Mouse (Mus musculus): ENCODE results near the gene Mms19.
"Not testable (repeated sequence)": the region's sequence is repeated elsewhere in the genome, so short reads cannot be mapped to it uniquely, and the experiment has no call there.

Gene Mms19

DNA sequence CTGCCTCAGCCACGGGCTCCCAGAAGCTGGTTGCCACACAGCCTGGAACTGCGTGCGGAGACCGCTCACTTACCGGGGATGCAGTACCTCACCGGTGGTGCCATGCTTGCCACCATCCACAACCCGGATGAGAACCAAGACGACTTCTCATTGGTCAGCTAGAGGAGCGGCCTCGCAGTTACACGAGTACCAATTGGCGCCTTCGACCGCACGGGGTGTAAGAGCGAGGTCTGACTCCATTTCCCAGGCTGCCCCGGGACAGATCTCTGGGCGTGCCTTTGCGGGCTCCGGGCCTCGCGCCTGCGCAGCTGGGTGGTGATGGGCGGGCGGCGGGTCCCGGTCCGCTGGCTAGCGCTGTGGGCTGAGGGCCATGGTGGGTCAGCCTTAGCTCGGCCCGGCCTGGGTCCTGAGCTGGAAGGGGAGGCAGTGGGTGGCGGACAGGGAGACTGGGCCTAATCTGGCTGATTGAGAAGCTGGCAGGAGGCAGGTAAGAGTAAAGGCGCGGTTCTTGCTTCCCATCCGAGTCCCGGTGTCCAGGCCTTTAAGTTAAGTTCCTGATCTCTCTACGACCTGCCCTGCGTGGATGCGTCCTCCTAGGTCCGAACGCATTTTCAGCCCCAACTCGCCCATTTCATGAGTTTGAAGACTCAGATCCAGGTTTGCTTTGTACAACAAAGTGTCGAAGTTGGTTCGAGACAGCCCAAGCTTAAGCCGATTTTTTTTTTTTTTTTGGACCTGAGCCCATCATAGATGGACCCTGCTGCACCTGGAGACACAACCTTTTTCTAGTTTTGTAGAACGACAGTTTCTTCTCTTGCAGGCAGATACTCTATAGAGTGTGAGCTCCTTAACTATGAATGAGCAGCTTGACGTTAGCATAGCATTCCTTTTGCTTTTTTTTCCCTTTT is 47.5 kb downstream of the Mms19 start, which contains the start of the genes Exosc1 and Zdhhc16:
Gene Exosc1, minus strand, starts transcription at position 245 of the 908 bp plus-strand sequence.
Gene Zdhhc16, plus strand, starts transcription at position 302 of the 908 bp plus-strand sequence.
- peak; percentile 98 for DNase-seq (ENCODE audit: low spot score)

DNA sequence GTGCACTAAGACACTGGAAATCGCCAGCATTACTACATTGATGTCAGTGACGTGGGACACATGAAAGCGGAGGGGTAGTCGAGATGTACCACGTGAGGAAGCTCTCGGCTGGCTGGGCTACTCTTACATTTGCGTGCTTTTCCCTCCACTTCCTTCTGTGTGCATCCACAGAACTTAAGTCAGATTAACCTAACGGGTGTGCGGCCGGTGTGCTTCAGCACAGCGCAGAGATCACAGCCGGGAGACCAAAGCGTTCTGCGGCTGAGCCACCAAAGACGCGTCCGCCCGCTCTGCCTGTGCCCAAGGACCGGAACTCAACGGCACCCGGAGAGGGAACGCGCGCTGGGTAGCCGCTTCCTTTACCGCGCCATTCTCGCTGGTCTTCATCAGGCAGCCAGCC is 48.3 kb downstream of the Mms19 start:
- no peak for DNase-seq (ENCODE audit: low spot score)

DNA sequence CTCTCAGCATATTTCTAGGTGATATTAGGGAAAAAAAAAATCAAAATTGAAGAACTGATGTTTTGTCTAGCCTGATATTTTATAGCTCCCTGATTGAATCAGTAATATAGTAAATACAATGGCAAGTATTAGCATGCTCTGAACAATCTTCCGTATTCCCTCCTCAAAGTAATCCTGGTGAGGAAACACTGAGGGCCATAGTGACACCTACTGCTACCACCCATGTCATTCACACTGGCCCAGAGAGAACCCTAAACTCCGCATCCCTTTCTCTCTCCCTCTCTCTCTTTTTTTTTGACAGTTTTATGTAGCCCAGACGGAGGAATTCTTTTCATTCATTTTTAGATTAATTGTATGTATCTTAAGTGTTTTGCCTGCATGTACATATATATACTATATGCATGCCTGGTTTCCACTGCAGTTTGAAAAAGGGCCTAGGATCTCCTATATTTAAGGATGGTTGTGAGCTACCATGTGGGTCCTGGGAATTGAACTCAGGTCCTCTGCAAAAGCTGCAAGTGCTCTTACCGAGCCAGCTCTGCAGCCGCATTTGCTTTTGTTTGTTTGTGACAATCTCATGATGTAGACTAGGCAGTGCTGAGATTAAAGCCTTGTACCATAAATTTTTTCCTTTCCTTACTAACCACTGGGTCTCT is 60.4 kb downstream of the Mms19 start:
- no peak for DNase-seq (ENCODE audit: low spot score)

DNA sequence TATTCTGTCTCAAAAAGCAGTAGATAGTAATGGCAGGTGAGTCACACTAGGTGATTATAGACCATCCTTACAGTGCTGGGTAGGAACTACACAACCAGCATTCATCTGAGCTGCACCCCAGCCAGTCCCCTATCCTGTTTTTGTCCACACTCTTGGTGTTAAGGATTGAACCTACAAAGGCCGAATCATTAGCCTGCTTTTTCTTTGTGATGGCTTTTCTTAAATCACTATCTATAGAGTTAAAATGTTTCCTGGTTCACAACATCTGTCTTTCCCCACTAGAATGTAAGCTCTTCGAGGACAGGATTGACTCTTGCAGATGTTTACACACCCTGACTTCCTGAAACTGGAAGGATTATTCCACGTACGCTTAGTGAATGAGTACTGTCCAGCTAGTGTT is 61.5 kb downstream of the Mms19 start:
- DNase-seq (ENCODE audit: low spot score), result no peak

DNA sequence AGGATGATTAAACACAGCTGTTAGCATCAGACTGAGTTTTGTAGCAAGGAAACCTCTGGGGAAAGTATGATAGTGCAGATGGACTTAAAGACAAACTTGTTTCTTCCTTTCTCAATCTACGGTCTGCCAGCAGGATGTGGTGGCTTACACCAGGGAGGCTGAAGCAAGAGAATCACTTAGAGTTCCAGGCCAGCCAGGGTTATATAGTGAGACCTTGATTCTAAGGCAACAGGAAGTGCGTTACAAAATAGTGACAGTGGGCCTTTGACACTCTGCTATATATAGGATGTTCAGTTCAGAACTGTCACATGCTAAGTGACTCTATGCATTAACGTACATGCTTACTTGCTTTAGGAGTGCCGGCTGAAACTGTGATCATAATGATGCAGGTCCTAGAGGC is 64.1 kb downstream of the Mms19 start:
- no peak for DNase-seq (ENCODE audit: low spot score)

DNA sequence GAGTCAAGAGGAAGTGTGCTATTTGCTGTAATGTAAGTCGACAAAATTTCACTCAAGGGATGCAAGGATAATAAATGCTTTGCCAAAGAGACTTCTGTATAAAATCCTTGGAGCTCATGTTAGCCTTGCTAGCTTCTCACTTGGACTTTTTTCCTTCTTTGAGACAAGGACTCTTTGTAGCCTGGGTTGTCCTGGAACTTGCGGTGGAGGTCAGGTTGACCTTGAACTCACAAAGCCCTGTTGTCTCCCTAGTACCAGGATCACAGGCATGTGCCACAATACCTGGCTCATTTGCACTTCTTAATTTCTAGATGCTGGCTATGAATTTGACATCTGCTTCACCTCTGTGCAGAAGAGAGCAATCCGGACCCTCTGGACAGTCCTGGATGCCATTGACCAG is 65.7 kb downstream of the Mms19 start:
- no peak for DNase-seq (ENCODE audit: low spot score)

DNA sequence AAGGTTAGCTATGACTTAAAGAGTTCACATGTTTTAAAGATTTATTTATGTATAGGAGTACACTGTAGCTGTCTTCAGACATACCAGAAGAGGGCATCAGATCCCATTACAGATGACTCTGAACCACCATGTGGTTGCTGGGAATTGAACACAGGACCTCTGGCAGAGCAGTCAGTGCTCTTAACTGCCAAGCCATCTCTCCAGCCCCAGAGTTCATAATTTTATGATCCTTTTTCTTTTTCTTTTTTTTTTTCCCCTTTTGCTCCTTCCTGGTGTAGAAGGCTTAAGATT is 66.4 kb downstream of the Mms19 start:
- not testable (repeated sequence) for DNase-seq (ENCODE audit: low spot score)

DNA sequence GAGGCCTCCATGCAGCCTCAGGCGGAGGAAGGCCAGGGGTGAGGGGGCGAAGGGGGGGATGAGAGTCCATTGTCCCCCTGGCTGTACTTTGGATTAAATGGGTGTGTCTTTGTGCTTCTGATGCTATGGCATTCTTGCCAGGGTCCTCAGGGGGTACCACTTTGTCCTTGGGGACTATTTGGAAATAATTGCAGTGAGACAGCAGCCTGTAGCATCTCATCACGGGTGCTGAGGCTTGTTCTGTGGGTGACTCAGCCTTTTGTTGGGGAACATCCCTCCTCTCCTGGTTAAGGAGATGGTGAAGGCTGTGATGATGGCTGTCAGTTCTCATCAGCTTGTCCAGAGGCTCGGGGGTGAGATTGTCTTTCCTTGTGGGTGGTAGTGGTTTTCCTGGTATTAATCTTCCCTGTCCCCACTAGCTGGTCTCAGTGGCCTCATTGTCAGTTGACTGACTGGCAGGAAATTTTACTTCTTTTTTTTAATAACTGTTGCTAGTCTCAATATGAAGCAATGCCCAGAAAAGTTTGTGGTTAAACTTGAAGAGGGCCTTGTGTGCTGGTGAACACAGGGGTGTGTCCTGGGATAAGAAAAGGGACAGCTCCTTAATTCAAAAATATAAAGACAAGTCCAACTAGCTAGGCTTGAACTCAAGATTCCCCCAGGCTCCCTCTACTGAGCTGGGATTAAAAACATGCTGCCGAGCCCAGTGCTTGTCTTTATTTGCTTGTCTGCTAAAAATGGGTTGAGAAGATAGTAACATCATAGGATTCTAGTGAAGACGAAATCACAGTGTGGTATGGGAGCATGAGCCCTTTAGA is 67.0 kb downstream of the Mms19 start:
- no peak for DNase-seq (ENCODE audit: low spot score)

DNA sequence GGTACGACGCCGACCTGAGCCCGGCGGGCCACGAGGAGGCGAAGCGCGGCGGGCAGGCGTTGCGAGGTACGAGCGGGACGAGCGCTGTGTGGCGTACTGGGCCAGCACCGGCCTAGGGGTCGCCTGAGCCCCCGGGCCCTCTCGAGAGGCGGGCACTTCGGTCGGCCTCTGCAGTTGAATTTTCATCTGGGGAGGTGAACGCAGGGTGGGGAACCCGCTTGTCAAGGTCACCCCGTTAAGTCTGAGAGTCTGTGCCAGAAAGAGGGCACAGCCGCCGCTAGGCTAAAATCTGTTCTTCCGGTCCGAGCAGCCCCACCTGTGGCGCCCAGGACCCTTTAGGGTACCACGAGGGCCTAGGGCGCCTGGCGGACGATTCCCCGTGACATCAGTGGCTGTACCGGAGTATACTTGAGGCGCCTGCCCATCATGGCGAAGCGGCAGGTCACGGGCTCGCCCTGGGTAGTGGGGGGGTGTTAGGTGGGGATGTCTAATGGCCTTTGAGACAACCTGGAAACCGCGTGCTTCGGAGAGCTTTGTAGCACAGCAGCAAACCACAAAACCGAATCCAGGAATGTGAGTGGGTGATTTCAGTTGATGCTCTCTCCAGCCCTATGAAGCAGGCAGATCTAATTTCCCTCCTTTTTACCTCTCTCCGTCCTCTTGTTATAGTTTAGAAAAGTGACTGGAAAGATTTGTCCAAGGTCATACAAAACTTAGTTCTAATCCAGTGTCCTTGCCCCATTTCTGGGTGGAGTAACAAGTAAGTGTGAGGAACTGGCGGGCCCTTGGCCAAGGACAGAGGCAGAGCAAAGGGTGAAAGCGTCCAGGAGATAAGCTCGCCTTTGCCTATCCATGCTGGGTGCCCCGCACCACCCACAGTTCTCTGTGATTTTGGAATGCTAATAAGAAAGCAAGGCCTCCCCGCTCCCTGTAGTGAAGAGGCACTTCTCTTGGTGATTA is 68.6 kb downstream of the Mms19 start:
- peak; percentile 72 for DNase-seq (ENCODE audit: low spot score)

DNA sequence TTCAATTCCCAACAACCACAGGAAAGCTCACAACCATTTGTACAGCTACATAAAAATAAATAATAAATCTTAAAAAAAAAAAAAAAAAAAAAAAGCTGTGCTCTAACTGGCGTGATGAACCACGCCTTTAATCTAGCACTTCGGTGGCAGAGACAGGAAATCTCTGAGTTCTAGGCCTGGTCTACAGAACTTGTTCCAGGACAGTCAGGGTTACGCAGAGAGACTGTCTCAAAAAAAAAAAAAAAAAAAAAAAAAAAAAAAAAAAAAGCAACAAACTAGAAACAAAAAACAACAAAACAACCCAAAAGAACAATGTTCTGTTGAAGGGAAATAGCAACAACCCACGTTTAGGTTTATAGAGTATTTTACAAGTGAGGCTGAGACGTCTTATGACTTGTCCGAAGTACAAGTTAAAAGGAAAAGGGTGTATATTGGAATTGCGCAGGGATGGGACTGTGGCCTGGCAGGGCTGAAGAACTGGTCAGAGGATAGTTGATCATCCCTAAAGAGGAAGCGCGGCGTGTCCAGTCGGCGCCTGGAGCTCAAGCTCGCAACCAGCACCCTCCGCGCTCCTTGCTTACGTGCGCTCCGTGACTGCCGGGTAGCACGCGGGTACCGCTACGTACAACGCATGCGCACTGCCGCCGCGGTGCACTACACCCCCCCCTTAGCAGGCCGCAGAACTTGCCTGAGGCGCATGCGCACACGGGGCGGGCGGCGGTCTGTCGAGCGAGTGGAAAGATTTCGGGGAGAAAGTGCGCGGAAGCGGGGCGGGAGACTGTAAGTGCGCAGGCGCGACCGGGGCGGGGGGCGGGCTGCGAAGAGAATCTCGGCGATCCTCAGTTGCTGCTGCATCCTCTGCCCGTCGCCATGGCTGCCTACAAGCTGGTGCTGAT is 69.5 kb downstream of the Mms19 start, which contains the start of gene Pgam1:
Gene Pgam1, plus strand, starts transcription at position 746 of the 896 bp plus-strand sequence.
- peak; percentile 97 for DNase-seq (ENCODE audit: low spot score)

DNA sequence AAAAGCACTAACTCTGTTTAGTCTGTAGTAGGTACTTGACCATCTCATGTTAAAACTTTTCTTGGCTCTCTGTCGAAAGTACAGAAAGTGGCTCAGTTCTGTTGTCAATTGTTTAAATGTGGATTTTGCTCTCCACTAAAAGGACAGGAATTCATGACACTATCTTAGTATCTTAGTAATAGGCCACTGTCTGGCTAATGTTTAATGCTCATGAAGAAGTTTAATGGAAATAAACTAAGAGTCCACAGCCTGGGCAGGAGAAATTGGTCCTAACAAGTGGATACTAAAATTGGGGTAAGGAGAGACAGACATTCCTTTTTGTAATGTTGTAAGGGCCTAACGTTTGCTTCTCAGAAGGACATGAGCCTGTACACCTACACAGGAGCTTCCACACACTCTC is 70.6 kb downstream of the Mms19 start:
- DNase-seq (ENCODE audit: low spot score), result no peak

DNA sequence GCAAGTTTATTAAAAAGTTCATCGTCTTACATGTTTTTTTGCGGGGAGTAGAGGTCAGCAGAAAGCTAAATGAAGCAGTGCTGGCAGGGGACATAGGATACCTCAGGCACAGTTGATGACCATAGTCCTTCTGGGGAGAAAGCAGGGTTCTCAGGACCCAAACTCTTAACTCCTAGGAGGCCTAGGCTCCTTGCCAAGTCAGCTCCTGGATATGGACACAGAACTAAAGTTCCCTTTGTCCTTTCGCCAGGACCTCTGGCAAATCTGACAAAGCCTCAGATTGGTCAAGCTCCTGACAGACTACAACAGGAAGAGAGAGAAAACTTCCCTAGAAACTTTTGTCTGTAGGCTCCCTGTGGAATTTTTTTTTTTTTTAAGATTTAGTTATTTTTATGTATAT is 72.2 kb downstream of the Mms19 start:
- DNase-seq (ENCODE audit: low spot score), result no peak

DNA sequence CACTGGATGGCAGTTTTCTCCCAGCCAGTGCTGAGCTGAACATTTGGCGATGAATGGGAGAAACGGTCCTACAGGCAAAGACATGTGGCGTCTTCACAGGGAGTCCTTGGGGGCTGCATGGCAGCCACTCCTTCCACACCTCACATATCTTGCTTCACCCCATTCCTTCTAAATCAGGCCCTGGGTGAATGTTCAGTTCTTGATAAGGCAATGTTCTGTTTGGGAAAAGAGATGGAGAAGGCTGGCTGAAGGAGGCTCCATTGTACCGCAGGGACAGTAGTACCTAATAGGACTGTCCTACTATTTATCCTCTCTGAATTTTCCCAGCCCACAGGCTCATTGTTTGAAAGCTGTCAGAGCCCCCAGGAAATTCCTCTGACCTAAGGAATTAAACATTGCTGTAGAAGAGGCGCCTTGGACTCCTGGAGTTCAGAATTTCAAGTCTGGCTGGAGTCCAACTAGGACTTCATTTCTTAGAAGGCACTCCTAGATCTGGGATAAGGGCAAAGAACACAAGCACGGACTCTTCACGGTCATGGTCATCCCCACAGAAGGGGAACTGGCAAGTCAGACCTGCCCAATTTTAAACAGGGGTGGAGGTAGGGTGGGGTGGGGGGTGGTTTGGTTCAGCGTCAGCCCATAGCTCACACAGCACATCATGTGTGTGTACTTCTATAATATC is 73.7 kb downstream of the Mms19 start:
- no peak for DNase-seq (ENCODE audit: low spot score)

DNA sequence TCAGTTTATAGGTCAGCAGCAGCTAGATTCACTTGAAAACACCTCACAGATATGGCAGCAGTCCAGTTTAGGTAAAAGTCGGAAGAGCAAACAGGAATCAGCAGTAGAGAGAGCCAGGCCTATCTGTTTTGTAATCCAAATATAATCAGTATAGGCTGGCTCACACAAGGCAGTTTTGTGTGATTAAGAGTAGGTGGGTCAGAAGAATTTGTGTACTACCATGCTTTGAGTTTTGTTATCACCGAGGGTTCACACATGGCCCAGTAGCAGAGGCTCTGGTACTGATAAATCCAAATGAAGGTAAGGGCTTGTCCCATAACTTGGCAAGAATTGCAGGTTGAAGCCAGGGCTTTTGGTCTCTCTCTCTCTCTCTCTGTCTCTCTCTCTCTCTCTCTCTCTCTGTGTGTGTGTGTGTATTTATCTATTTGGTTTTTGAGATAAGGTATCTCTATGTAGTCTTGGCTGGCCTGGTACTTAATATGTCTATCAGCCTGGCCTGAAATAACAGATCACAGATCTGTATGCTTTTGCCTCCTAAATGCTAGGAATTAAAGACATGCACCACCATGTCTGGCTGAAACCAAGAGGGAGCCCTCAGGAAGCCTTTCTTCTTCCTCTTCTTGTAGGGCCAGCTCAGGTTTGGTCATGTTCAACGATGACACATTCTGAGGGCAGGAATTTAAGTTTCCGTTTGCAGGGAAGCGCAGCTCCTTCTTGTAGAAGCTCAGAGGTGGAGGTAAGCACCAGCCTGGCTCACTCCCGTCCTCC is 74.5 kb downstream of the Mms19 start:
- DNase-seq (ENCODE audit: low spot score), result no peak

DNA sequence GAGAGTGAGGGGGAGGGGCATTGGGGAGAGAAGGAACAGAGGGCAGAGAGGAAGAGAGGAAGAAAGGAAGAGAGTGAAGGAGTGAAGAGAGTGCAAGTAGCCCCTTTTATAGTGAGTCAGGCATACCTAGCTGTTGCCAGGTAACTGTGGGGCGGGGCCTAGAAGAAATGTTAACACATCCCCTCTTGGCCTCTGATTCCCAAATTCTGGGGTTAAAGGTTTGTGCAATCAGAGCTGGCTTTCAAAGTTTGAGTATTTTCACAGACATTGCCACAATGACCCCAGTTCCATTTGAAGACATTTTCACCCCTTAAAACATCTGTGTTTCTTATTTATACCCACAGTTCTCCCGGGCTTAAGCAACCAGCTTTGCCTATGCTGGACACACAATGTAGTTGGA is 75.7 kb downstream of the Mms19 start:
- DNase-seq (ENCODE audit: low spot score), result no peak

DNA sequence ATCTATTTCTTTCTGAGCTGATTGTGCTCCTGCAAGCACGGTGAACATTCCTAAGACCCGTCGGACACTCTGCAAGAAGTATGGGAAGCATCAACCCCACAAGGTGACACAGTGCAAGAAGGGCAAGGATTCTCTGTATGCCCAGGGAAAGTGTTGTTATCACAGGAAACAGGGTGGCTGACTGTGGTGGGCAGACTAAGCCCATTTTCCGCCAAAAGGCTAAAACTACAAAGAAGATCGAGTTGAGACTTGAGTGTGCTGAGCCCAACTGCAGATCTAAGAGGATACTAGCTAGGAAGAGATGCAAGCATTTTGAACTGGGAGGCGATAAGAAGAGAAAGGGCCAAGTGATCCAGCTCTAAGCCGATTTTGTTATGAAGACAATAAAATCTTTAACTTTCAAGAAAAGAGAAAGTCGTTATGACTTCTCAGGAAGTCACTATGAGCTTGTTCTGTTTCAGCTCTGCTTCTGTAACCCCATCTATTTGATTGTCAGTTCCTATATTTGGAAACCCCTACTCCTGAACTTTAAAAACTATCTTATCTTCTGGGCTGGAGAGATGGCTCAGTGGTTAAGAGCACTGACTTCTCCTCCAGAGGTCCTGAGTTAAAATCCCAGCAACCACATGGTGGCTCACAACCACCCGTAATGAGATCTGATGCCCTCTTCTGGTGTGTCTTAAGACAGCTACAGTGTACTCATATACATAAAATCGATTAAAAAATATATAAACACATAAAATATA is 77.9 kb downstream of the Mms19 start:
- no peak for DNase-seq (ENCODE audit: low spot score)

DNA sequence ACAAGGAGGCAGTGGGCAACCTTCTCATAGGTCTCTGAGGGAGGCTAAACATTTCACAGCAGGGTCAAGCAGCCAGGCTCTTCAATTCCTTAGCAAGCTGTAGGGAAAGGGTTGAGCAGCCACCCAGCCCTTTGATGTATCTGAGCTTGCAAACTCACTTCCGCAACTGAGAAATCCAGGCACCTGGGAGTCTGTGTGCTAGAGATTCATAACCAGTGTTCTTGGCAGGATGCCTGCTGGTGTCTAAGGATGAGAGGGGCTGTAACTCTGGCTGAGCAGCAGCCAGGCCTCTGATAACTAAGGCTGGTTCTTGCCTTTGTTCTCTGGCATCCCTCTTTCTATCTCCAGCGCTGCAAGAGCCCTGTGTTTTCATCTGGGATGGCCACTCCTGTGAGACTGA is 79.3 kb downstream of the Mms19 start:
- no peak for DNase-seq (ENCODE audit: low spot score)

DNA sequence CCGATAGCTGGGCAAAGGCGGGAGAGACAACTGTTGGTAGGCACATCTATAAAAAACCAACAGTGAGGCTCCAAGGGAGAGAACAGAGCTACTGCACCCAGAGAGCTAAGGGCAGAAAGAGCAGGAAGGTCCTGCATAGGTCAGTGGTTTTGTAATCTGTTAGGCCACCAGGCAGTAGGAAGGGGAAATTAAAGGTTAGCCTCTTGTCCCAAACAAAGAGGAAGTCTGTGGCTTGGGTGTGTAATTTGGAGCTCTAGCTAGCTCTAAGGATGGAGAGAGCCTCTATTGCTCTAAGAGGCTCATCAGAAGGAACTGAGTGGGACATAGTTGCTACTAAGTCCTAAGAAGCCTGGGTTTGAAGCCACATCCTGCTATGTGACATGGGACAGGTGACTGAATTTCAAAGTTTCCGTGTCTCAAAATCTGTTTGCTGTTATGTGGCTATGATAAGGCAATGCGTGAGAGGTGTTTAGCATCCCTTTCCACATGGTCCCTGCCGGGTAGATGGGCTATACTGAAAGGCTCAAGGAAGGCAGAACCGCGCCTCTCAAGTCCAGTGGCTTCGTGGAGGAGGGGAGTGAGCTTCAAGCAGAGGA is 80.4 kb downstream of the Mms19 start:
- DNase-seq (ENCODE audit: low spot score), result no peak

Measured in testis, postnatal 14 days (tissue).